Mouse (Mus musculus) G1E-ER4 (cell line): ENCODE data around the gene Itpr1. TPM values are rescaled to one million over a fixed set of nuclear protein-coding genes. Genes with fewer than 3 reads are reported as not detected.

Source experiments
- GATA1 ChIP-seq: IDR thresholded peaks from one replicate; pipeline ENCODE4 v1.8.0; 2012; ENCODE audit warnings: low read length, inconsistent platforms
- polyA plus RNA-seq: library from polyadenylated mRNA; stranded (reverse); fragments of >175 nt; gene quantifications from 2 replicates; pipeline ENCODE4 v1.2.3, GENCODE M21; 2012

Gene Itpr1
- polyA plus RNA-seq, 1 experiment = 6.0 TPM

DNA sequence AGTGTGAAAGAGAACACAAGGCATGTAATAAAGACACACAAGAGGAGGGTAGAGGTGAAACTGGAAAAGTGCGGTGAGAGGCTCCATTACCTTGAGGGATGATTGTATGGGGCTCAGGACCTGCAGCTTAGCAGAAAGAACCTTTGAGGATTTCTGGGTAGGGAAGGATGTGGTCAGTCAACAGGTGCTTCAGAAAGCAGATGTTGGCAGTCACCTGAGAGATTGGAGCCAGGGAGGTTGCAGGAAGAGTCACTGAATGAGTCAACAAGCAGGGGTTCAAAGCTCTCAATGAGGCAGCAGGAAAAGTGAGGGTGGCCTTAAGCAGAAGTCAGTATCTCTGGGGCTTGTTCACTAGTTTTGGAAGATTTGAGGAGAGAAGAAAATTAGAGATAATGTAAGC, 101.1 kb downstream of the Itpr1 start:
- TF ChIP-seq GATA1 = no peak

DNA sequence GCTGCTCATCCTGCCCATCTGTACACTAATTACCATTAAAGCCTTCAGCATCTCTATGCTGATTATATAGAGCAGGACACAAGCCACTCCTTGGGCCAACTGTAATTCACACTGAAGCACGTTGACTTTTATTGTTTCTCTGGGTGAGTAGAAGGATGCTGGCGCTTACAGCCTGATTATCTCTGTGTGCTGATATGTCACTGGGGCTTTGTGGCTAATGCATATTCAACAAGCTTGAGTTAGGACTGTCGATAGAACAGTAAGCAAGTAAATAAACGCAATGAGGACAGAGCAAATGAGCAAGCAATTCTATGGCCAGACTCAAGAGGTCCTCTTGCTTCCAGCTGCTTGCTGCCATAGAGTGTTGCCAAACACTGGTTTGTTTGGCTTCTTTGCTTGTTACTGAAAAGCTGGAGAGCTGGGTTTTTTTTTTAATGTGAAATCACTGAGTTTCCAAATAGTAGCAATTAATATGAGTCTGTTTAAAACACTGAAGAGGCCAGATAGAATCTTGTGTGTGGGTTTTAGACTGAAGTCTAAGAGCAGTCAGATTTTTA, 103.5 kb downstream of the Itpr1 start:
- no peak for TF ChIP-seq GATA1

GRCm38 (mm10) chr6:108316951-108317350, 104.1 kb downstream of the Itpr1 start:
- no peak for TF ChIP-seq GATA1

GRCm38 (mm10) chr6:108321653-108322052, 108.8 kb downstream of the Itpr1 start:
- no peak for TF ChIP-seq GATA1

- no peak for TF ChIP-seq GATA1
These were observed 111.6 kb downstream of the Itpr1 start for GRCm38 (mm10) chr6:108324464-108325025.

GRCm38 (mm10) chr6:108325400-108325799, 112.5 kb downstream of the Itpr1 start:
- TF ChIP-seq GATA1 = no peak

DNA sequence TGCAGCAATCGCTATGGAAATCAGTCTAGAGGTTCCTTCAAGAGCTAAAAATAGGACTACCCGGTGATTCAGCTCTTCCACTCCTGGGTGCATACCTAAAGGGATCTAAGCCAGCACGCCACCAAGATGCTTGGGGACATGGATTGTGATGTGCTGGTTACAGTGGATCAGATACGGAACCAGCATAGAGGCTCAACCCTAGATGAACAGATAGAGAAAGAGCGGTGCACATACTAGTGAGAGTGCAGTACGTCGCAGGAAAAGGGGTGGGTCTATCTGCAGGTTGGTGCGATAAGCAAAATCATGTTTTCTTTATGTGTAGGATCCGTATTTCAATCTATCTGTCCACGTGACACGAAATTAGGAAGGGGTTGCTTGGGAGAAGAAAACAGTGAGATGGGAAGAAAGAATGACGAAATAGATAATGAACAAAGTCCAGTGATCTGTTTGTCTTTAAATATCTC, 113.1 kb downstream of the Itpr1 start:
- TF ChIP-seq GATA1 = no peak

DNA sequence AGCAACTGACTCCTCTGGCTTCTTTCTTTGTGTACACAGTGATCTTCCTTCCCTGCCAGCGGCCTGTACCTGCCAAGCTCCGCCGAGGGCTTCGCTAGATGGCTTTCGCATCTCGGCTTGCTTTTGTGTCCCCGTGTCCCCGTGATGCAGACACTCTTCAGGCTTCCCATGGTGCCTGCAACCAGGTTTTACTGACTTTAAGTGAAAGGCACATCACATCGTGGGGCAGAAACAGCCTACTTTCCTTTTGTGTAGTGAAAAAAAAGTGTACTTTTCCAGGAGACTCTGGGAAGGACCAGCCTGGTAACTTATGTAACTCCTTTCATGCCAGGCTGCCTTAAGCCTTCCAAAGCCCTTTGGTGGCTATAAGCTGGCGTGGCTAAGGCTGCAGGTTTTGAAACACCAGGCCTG, 113.9 kb downstream of the Itpr1 start:
- no peak for TF ChIP-seq GATA1

- TF ChIP-seq GATA1 = no peak
These were observed 114.7 kb downstream of the Itpr1 start for GRCm38 (mm10) chr6:108327561-108327960.

DNA sequence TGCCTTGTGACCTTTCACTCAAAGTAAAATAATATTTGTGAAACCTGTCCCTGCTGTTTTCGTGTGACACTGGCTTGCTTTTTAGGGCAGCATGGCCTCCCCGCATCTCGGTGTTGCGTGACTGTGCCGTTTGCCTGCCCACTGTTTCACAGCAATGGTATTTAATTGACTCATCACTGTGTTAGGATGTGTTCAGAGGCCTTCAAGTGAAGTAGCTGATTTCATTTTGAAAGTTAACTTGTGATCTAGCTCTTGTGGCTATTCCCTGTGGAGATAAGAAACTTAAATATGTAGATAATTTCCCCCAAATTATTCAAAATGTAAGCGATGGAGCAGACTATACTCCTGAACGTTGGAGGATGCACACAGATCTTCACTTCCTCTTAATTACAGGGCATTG, 115.4 kb downstream of the Itpr1 start:
- TF ChIP-seq GATA1 = no peak

- TF ChIP-seq GATA1 = no peak
These were observed 117.6 kb downstream of the Itpr1 start for GRCm38 (mm10) chr6:108330461-108330860.

- no peak for TF ChIP-seq GATA1
These were observed 118.4 kb downstream of the Itpr1 start for GRCm38 (mm10) chr6:108331268-108331667.

- no peak for TF ChIP-seq GATA1
These were observed 121.2 kb downstream of the Itpr1 start for GRCm38 (mm10) chr6:108334059-108334458.

DNA sequence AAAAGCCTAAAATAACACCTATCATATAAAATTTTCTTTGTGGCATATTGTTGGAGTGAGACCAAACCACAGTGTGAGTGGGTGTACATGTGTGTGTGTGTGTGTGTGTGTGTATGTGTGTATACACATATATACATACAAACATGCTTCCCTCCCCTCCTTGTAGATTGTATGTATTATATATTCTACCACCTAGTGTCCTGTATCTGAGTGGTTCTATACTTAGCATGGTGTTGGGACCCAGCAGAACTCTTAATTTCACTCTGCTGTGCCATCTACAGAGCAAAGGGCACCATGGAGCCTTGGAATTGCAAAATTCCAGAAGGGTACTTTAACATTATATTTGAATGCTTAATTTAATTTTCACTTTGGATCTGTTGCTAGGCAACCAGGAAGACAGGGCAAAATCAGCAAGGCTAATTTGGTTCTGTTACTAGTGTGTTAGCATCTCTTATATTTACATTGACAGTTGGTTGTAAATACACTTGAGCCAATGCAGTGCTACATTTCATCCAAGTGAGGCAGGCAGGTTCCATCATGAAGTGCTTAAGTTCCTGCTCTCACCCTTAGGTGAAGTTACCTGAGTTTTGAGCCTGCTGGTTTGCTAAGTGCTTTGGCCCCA, 122.4 kb downstream of the Itpr1 start:
- TF ChIP-seq GATA1 = no peak

- no peak for TF ChIP-seq GATA1
These were observed 123.6 kb downstream of the Itpr1 start for GRCm38 (mm10) chr6:108336506-108336905.

DNA sequence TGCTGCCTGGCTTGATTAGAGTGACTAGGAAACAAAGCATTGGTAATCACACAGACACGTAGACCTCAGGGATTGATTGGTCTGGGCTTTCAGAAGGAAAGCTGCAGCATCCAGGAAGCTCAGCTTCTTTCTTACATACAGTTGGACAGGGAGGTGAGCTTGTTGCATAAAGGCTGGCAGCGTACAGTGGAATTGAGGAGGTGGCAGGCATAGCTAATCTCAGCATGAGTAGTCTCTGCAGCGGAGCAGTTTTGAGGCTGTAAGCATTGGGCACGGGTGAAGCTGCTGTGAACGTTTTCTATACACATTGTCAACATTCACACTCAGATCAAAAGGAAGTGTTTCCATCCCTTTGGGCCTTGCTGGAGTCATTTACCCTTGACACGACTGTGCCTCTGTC, 124.4 kb downstream of the Itpr1 start:
- no peak for TF ChIP-seq GATA1

GRCm38 (mm10) chr6:108338362-108338761, 125.5 kb downstream of the Itpr1 start:
- TF ChIP-seq GATA1 = no peak
